Mouse (Mus musculus) liver, embryonic 11.5 days (tissue): ENCODE data around the gene Lrrc31. TPM values are rescaled to one million over a fixed set of nuclear protein-coding genes. Genes with fewer than 3 reads are reported as not detected.

Experiments
- polyA plus RNA-seq: library from polyadenylated mRNA; unstranded; fragments of >200 nt; fragmentation: Nextera tagmentation; extraction: Ambion mirVana; gene quantifications from 2 replicates; pipeline ENCODE4 v1.2.1, GENCODE M21; 2014

Lrrc31 gene
- polyA plus RNA-seq, 1 experiment from 2014 or later = not detected

Other genes with a start within 250 kb of the Lrrc31 start
- 5.7 and 6.9 TPM in 2 replicates for gene Mecom, start 151.8 kb downstream of the Lrrc31 start, polyA plus RNA-seq
- gene Actrt3, start 99.9 kb downstream of the Lrrc31 start, polyA plus RNA-seq = not detected in 2 replicates
- gene Mynn, start 97.8 kb downstream of the Lrrc31 start, polyA plus RNA-seq = 23.2 and 24.7 TPM in 2 replicates
- not detected in 2 replicates for gene Lrriq4, start 55.3 kb downstream of the Lrrc31 start, polyA plus RNA-seq
- gene Lrrc34, start 52.0 kb downstream of the Lrrc31 start, polyA plus RNA-seq = 0.65 and 0.93 TPM in 2 replicates
- not detected in 2 replicates for gene Samd7, start 46.5 kb upstream of the Lrrc31 start, polyA plus RNA-seq
- gene Sec62, start 93.0 kb upstream of the Lrrc31 start, polyA plus RNA-seq = 64.8 and 73.5 TPM in 2 replicates
- 1.4 and 2.8 TPM in 2 replicates for gene Gpr160, start 156.1 kb upstream of the Lrrc31 start, polyA plus RNA-seq